Mouse (Mus musculus) lung, postnatal 36 days (tissue): ENCODE data around the gene Dguok.

ENCODE experiments used
- DNase-seq: peaks from one replicate; pipeline ENCODE4 v3.0.0; 2022; ENCODE audit warnings: mixed read lengths

Gene Dguok

GRCm38 (mm10) chr6:83506258-83507167 is at the start of gene Dguok:
Dguok (minus strand) TSS chr6:83506969.
- DNase-seq = peak; percentile 99

- no peak for DNase-seq
Observed at GRCm38 (mm10) chr6:83555972-83556371, 49.2 kb upstream of the Dguok start.

GRCm38 (mm10) chr6:83548346-83548745 is 41.6 kb upstream of the Dguok start:
- DNase-seq = no peak

GRCm38 (mm10) chr6:83545778-83546177 is 39.0 kb upstream of the Dguok start:
- no peak for DNase-seq

GRCm38 (mm10) chr6:83541756-83542456 is 35.1 kb upstream of the Dguok start:
- DNase-seq = peak; percentile 20

GRCm38 (mm10) chr6:83540017-83540416 is 33.2 kb upstream of the Dguok start:
- no peak for DNase-seq

GRCm38 (mm10) chr6:83536795-83537059 is 30.0 kb upstream of the Dguok start:
- no peak for DNase-seq

GRCm38 (mm10) chr6:83536028-83536794 is 29.4 kb upstream of the Dguok start, which contains the start of gene Actg2:
Actg2 (minus strand) TSS chr6:83536265.
- DNase-seq = no peak

- DNase-seq = no peak
Observed at GRCm38 (mm10) chr6:83532608-83533007, 25.8 kb upstream of the Dguok start.

- no peak for DNase-seq
Observed at GRCm38 (mm10) chr6:83523194-83523593, 16.4 kb upstream of the Dguok start.

- DNase-seq = no peak
Observed at GRCm38 (mm10) chr6:83521784-83522183, 15.0 kb upstream of the Dguok start.

GRCm38 (mm10) chr6:83518637-83519036 is 11.9 kb upstream of the Dguok start:
- DNase-seq = no peak

- no peak for DNase-seq
Observed at GRCm38 (mm10) chr6:83515172-83515571, 8.4 kb upstream of the Dguok start.

- peak; percentile 91 for DNase-seq
Observed at GRCm38 (mm10) chr6:83512495-83512894, 5.7 kb upstream of the Dguok start.

GRCm38 (mm10) chr6:83510210-83510609 is 3.4 kb upstream of the Dguok start:
- peak; percentile 42 for DNase-seq

- no peak for DNase-seq
Observed at GRCm38 (mm10) chr6:83509442-83509841, 2.7 kb upstream of the Dguok start.

- no peak for DNase-seq
Observed at GRCm38 (mm10) chr6:83507168-83507546, 388 bp upstream of the Dguok start.

GRCm38 (mm10) chr6:83505554-83505953 is 1.2 kb downstream of the Dguok start:
- no peak for DNase-seq

GRCm38 (mm10) chr6:83503361-83503760 is 3.4 kb downstream of the Dguok start:
- peak; percentile 49 for DNase-seq

- DNase-seq = peak; percentile 72
Observed at GRCm38 (mm10) chr6:83502656-83503055, 4.1 kb downstream of the Dguok start.

GRCm38 (mm10) chr6:83501524-83502310 is 5.1 kb downstream of the Dguok start:
- no peak for DNase-seq

GRCm38 (mm10) chr6:83500462-83500861 is 6.3 kb downstream of the Dguok start:
- DNase-seq = no peak

- DNase-seq = no peak
Observed at GRCm38 (mm10) chr6:83499078-83499477, 7.7 kb downstream of the Dguok start.
